In genomic region chr2:91921181-91921789, GRCm38 (mm10) we compare ENCODE assay signal across 9 mouse cellular contexts. TPM values are rescaled to one million over a fixed set of nuclear protein-coding genes. Genes with fewer than 3 reads are reported as not detected.
DNase-seq lines count a peak whose midpoint lies in the region; ATAC-seq and TF ChIP-seq lines count a peak whose summit lies in the region.
"Had no signal": no experiment of that assay in that cellular context is flagged by ENCODE, and none has a peak within 500 bp of the region (broad histone marks: within the 10 kb centered on the region; RNA-seq: fewer than 3 reads in every experiment).

No protein-coding gene starts in this region.

- peak; percentile 14 to 18 for DNase-seq in cerebellum, postnatal 36 days
- DNase-seq in cerebellum, adult 8-10 months: no peak
- peak; percentile 73 for DNase-seq in adrenal gland, adult 8-10 months
- no peak for DNase-seq in hindbrain, postnatal 0 days (ENCODE audit: low spot score)
- DNase-seq in liver, embryonic 13.5 days: no peak
- DNase-seq in thymus, postnatal 4 days: peak; percentile 82

- no peaks in the 10 kb centered on the region for H3K79me2 ChIP-seq in myocyte (ENCODE audit: control insufficient read depth, insufficient read depth)

- H3K4me3 ChIP-seq in forebrain, embryonic 16.5 days (replicated peaks; ENCODE audit: low read length): peak overlapping the region; percentile 78
- peak overlapping the region; percentile 57 for H3K4me3 ChIP-seq in hindbrain, postnatal 0 days (ENCODE audit: low read length)
- H3K4me3 ChIP-seq in liver, embryonic 13.5 days (replicated peaks): peak overlapping the region; percentile 56
- H3K4me3 ChIP-seq in myocyte: peak overlapping the region; percentile 7

- H3K4me2 ChIP-seq in forebrain, embryonic 16.5 days (ENCODE audit: low read length): peak overlapping the region; percentile 93
- H3K4me2 ChIP-seq in hindbrain, postnatal 0 days (ENCODE audit: low read depth, low read length): peak overlapping the region; percentile 88
- H3K4me2 ChIP-seq in liver, embryonic 13.5 days: peak overlapping the region; percentile 83
- no peak overlapping the region for H3K4me2 ChIP-seq in myocyte (ENCODE audit: low read depth)

- no peak overlapping the region for H3ac ChIP-seq in myocyte (ENCODE audit: control insufficient read depth, insufficient read length)

- ATAC-seq in forebrain, embryonic 16.5 days: peak; percentile 4
- ATAC-seq in hindbrain, postnatal 0 days: no peak; the same call in 1 of the 2 replicates
- ATAC-seq in liver, embryonic 13.5 days (ENCODE audit: low read depth): 0 out of 2 replicates have a peak, but pooled peaks have one; percentile 13

- no peak overlapping the region for H3K27ac ChIP-seq in forebrain, embryonic 16.5 days (ENCODE audit: low read length)
- H3K27ac ChIP-seq in hindbrain, postnatal 0 days: no peak overlapping the region
- no peak overlapping the region for H3K27ac ChIP-seq in liver, embryonic 13.5 days
- H3K27ac ChIP-seq: macrophage had no signal

- TF ChIP-seq POLR2A in myocyte (IDR thresholded peaks at IDR 0.05; ENCODE audit: insufficient read length, low read depth): no peak

- no peaks in the 10 kb centered on the region for H3K9me3 ChIP-seq in forebrain, embryonic 16.5 days (ENCODE audit: control insufficient read depth, low read length)
- H3K9me3 ChIP-seq in hindbrain, postnatal 0 days (ENCODE audit: low read length): no peaks in the 10 kb centered on the region
- no peaks in the 10 kb centered on the region for H3K9me3 ChIP-seq in liver, embryonic 13.5 days (replicated peaks)

- H3K27me3 ChIP-seq in forebrain, embryonic 16.5 days (replicated peaks; ENCODE audit: control insufficient read depth, insufficient read depth, low read length): peaks cover 34% of the 10 kb centered on the region
- peaks cover 13% of the 10 kb centered on the region; the same call in 1 of the 2 replicates for H3K27me3 ChIP-seq in hindbrain, postnatal 0 days (ENCODE audit: insufficient read depth, low read length)
- H3K27me3 ChIP-seq in liver, embryonic 13.5 days: peaks cover 64% of the 10 kb centered on the region
- peaks cover 7% of the 10 kb centered on the region for H3K27me3 ChIP-seq in myocyte (ENCODE audit: control insufficient read depth, insufficient read depth, insufficient read length)

- H3K4me1 ChIP-seq in forebrain, embryonic 16.5 days (replicated peaks; ENCODE audit: control insufficient read depth, insufficient read depth, low read length): peaks cover 25% of the 10 kb centered on the region
- peaks cover 5% of the 10 kb centered on the region; the same call in 1 of the 2 replicates for H3K4me1 ChIP-seq in hindbrain, postnatal 0 days (ENCODE audit: insufficient read depth, low read length)
- H3K4me1 ChIP-seq in liver, embryonic 13.5 days (replicated peaks): peaks cover 47% of the 10 kb centered on the region

- TF ChIP-seq CTCF in hindbrain, postnatal 0 days (IDR thresholded peaks at IDR 0.05; ENCODE audit: low read depth): no peak

- peak overlapping the region; percentile 66 for H3K9ac ChIP-seq in forebrain, embryonic 16.5 days (replicated peaks; ENCODE audit: low read depth, low read length)
- H3K9ac ChIP-seq in hindbrain, postnatal 0 days (replicated peaks; ENCODE audit: low read length): peak overlapping the region; percentile 45
- H3K9ac ChIP-seq in liver, embryonic 13.5 days: no peak overlapping the region

- 5% methylated on average over 31 of the region's 31 CpGs for WGBS in forebrain, embryonic 16.5 days
- 4% methylated on average over 31 of the region's 31 CpGs for WGBS in hindbrain, postnatal 0 days
- 7% methylated on average over 31 of the region's 31 CpGs for WGBS in liver, embryonic 13.5 days (ENCODE audit: insufficient replicate concordance)

- H3K36me3 ChIP-seq in forebrain, embryonic 16.5 days (ENCODE audit: control insufficient read depth, insufficient read depth): peaks cover 13% of the 10 kb centered on the region
- H3K36me3 ChIP-seq in hindbrain, postnatal 0 days (ENCODE audit: insufficient read depth, low read length): peaks cover 16% of the 10 kb centered on the region
- H3K36me3 ChIP-seq in liver, embryonic 13.5 days: peaks cover 21% of the 10 kb centered on the region
- peaks cover under 1% of the 10 kb centered on the region for H3K36me3 ChIP-seq in myocyte (ENCODE audit: control insufficient read depth, insufficient read depth)

TF ChIP-seq in myocyte, 11 proteins besides CTCF, POLR2A, EP300 and RAD21:
- TF ChIP-seq REST (IDR thresholded peaks at IDR 0.05; ENCODE audit: insufficient read depth, insufficient read length): peak; percentile 97
- no peak for TF ChIP-seq POLR2AphosphoS2 (IDR thresholded peaks at IDR 0.05; ENCODE audit: insufficient read length, low read depth)
- TF ChIP-seq MYOG (IDR thresholded peaks at IDR 0.05; ENCODE audit: control insufficient read depth in 1 of 3, insufficient read depth in 1 of 3, insufficient read length in 2 of 3, low read depth in 2 of 3): peak in 1 of 3 experiments; percentile 11
- no peak for TF ChIP-seq TCF12 (IDR thresholded peaks at IDR 0.05; ENCODE audit: insufficient read depth, poor library complexity, severe bottlenecking)
- TF ChIP-seq E2F4 (IDR thresholded peaks at IDR 0.05; ENCODE audit: insufficient read depth): no peak
- TF ChIP-seq MAX (IDR thresholded peaks at IDR 0.05; ENCODE audit: low read depth): no peak
- TF ChIP-seq SRF (IDR thresholded peaks at IDR 0.05; ENCODE audit: control insufficient read depth, insufficient read length, low read depth): no peak
- no peak for TF ChIP-seq CEBPB (IDR thresholded peaks at IDR 0.05; ENCODE audit: insufficient read depth, poor library complexity, severe bottlenecking)
TF ChIP-seq in myocyte: peak in this region for 2.

RNA-seq across cellular contexts. Expression of gene Chrm4, which starts 5.8 kb away (rescaled TPM):
- total RNA-seq in adrenal gland, adult 8-10 months (2022): 1 to 10 TPM; 1.0 to 4.2 (median 2.6) TPM
- polyA plus RNA-seq in forebrain, embryonic 16.5 days (2015; fragmentation: Nextera tagmentation; extraction: Ambion mirVana): 2.4 and 2.6 TPM in 2 replicates
- total RNA-seq in hindbrain, postnatal 0 days (2014; rRNA removed): 3.3 and 4.4 TPM in 2 replicates
- 0.75 and 0.93 TPM in 2 replicates for polyA plus RNA-seq in hindbrain, postnatal 0 days (2015; fragmentation: Nextera tagmentation; extraction: Ambion mirVana)
- 0.07 and 0.09 TPM in 2 replicates for polyA plus RNA-seq in liver, embryonic 13.5 days (2015; fragmentation: Nextera tagmentation; extraction: Ambion mirVana)
- 0.64 TPM for polyA plus RNA-seq in myocyte (2012; fragmentation: generic; extraction: Trizol)
- polyA plus RNA-seq: macrophage had no signal

RNA-seq across cellular contexts. Expression of gene Mdk, which starts 10.8 kb away (rescaled TPM):
- total RNA-seq in adrenal gland, adult 8-10 months (2022): 10 to 100 TPM in 2 of 4 experiments, 1 to 10 TPM in 2; 7.7 to 13.1 (median 9.1) TPM
- 256 and 290 TPM in 2 replicates for polyA plus RNA-seq in forebrain, embryonic 16.5 days (2015; fragmentation: Nextera tagmentation; extraction: Ambion mirVana)
- total RNA-seq in hindbrain, postnatal 0 days (2014; rRNA removed): 54.9 and 78.4 TPM in 2 replicates
- 167 and 171 TPM in 2 replicates for polyA plus RNA-seq in hindbrain, postnatal 0 days (2015; fragmentation: Nextera tagmentation; extraction: Ambion mirVana)
- polyA plus RNA-seq in liver, embryonic 13.5 days (2015; fragmentation: Nextera tagmentation; extraction: Ambion mirVana): 50.1 and 52.2 TPM in 2 replicates
- polyA plus RNA-seq in myocyte (2012; fragmentation: generic; extraction: Trizol): 0.29 TPM

RNA-seq across cellular contexts. Expression of gene Gm9821, which starts 24.2 kb away (rescaled TPM):
- not detected for total RNA-seq in adrenal gland, adult 8-10 months (2022)
- 0.37 and 0.46 TPM in 2 replicates for polyA plus RNA-seq in forebrain, embryonic 16.5 days (2015; fragmentation: Nextera tagmentation; extraction: Ambion mirVana)
- not detected in 2 replicates for total RNA-seq in hindbrain, postnatal 0 days (2014; rRNA removed)
- 0.08 TPM in 1 of 2 replicates, not detected in the other for polyA plus RNA-seq in hindbrain, postnatal 0 days (2015; fragmentation: Nextera tagmentation; extraction: Ambion mirVana)
- polyA plus RNA-seq in liver, embryonic 13.5 days (2015; fragmentation: Nextera tagmentation; extraction: Ambion mirVana): 0.80 and 0.89 TPM in 2 replicates
- 4.7 TPM for polyA plus RNA-seq in myocyte (2012; fragmentation: generic; extraction: Trizol)

RNA-seq across cellular contexts. Expression of gene Dgkz, which starts 54.4 kb away (rescaled TPM):
- total RNA-seq in adrenal gland, adult 8-10 months (2022): 10 to 100 TPM; 47.7 to 87.4 (median 66.3) TPM
- 28.7 and 33.6 TPM in 2 replicates for polyA plus RNA-seq in forebrain, embryonic 16.5 days (2015; fragmentation: Nextera tagmentation; extraction: Ambion mirVana)
- total RNA-seq in hindbrain, postnatal 0 days (2014; rRNA removed): 150 and 163 TPM in 2 replicates
- polyA plus RNA-seq in hindbrain, postnatal 0 days (2015; fragmentation: Nextera tagmentation; extraction: Ambion mirVana): 40.7 and 41.2 TPM in 2 replicates
- polyA plus RNA-seq in liver, embryonic 13.5 days (2015; fragmentation: Nextera tagmentation; extraction: Ambion mirVana): 24.7 and 28.0 TPM in 2 replicates
- 68.4 TPM for polyA plus RNA-seq in myocyte (2012; fragmentation: generic; extraction: Trizol)

Comparison
In these comparisons a context has a peak if more than half of its experiments do, and no peak if none do; other contexts are left out.
1. DNase-seq: peak in cerebellum, postnatal 36 days (2 of 2), adrenal gland, adult 8-10 months (single experiment) and thymus, postnatal 4 days (single experiment); none in cerebellum, adult 8-10 months (single experiment), hindbrain, postnatal 0 days (single experiment) and liver, embryonic 13.5 days (single experiment).
2. H3K4me3 ChIP-seq: peak in every context shown above with its lines; median percentile 78 in forebrain, embryonic 16.5 days; 57 in hindbrain, postnatal 0 days; 56 in liver, embryonic 13.5 days; 7 in myocyte.
3. RNA of gene Mdk, which starts 10.8 kb away (polyA plus RNA-seq): 256 to 290 TPM in forebrain, embryonic 16.5 days, 167 to 171 TPM in hindbrain, postnatal 0 days and 50.1 to 52.2 TPM in liver, embryonic 13.5 days; 0.29 TPM in myocyte (single experiment); every median in the first group is over 10 times any median in the second.